Mouse (Mus musculus) MEL (cell line): ENCODE measurements at regions not wholly inside any gene's neighbourhood (a gene's known extent, or its start where the extent isn't known, plus 50 kb on each side); places are given as distances from the start of the nearest gene placed in this dataset.

Experiments
- DNase-seq: peaks from one replicate; pipeline ENCODE4 v3.0.0; 2011; ENCODE audit warnings: low read depth, low spot score
- H3K27ac ChIP-seq: 2 replicates; pipeline ENCODE4 v1.5.1; 2012; ENCODE audit warnings: low read depth, mild to moderate bottlenecking, control low read depth, low read length, moderate library complexity; ENCODE audit not compliant: control insufficient read depth
- H3K27me3 ChIP-seq, 2 experiments: fragments of 150-350 bp in 1 of 2; sonication (generic) in 1 of 2; 2 replicates each; pipeline ENCODE4 v1.6.1; 2012; ENCODE audit warnings: low read length in 2 of 2, mild to moderate bottlenecking in 2 of 2, improper control_type of control experiment in 1 of 2, moderate library complexity in 1 of 2; ENCODE audit not compliant: insufficient read depth in 2 of 2, control insufficient read depth in 1 of 2
- H3K36me3 ChIP-seq, 2 experiments: 2 replicates each; pipeline ENCODE4 v1.6.1; 2012 to 2014; ENCODE audit warnings: low read length in 2 of 2, improper control_type of control experiment in 1 of 2, inconsistent platforms in 1 of 2, mild to moderate bottlenecking in 1 of 2; ENCODE audit not compliant: insufficient read depth in 2 of 2, control insufficient read depth in 1 of 2
- H3K4me1 ChIP-seq, 2 experiments: fragments of 150-350 bp in 1 of 2; sonication (generic) in 1 of 2; 2 replicates each; pipeline ENCODE4 v1.6.1; 2012; ENCODE audit warnings: low read length in 2 of 2, improper control_type of control experiment in 1 of 2, mild to moderate bottlenecking in 1 of 2; ENCODE audit not compliant: insufficient read depth in 2 of 2, control insufficient read depth in 1 of 2
- H3K4me3 ChIP-seq, 2 experiments: fragments of 150-350 bp in 1 of 2; sonication (generic) in 1 of 2; 2 replicates each; pipeline ENCODE4 v1.5.1; 2012; ENCODE audit warnings: low read depth in 2 of 2, low read length in 2 of 2, mild to moderate bottlenecking in 2 of 2, moderate library complexity in 2 of 2, control low read depth in 1 of 2, improper control_type of control experiment in 1 of 2; ENCODE audit not compliant: control insufficient read depth in 1 of 2, insufficient read depth in 1 of 2
- H3K79me2 ChIP-seq: 2 replicates; pipeline ENCODE4 v1.6.1; 2012; ENCODE audit warnings: mild to moderate bottlenecking, low read length, moderate library complexity; ENCODE audit not compliant: control insufficient read depth, poor library complexity, insufficient read depth
- H3K9ac ChIP-seq: 2 replicates; pipeline ENCODE4 v1.6.1; 2012; ENCODE audit warnings: low read depth, mild to moderate bottlenecking, control low read depth, low read length, moderate library complexity; ENCODE audit not compliant: control insufficient read depth, poor library complexity, severe bottlenecking
- H3K9me3 ChIP-seq: fragments of 150-350 bp; sonication (generic); replicated peaks from 2 replicates; pipeline ENCODE4 v1.6.1; 2012; ENCODE audit warnings: mild to moderate bottlenecking, low read length, improper control_type of control experiment, moderate library complexity; ENCODE audit not compliant: insufficient read depth
- BHLHE40 ChIP-seq: IDR thresholded peaks from 2 replicates; pipeline ENCODE4 v1.6.1; 2012; ENCODE audit warnings: low read depth, mild to moderate bottlenecking, inconsistent platforms, low read length, improper control_type of control experiment, borderline replicate concordance
- HCFC1 ChIP-seq: IDR thresholded peaks from 2 replicates; pipeline ENCODE4 v1.6.1; 2012; ENCODE audit warnings: low read depth, mild to moderate bottlenecking, inconsistent platforms, low read length, improper control_type of control experiment, moderate library complexity
- JUND ChIP-seq: IDR thresholded peaks from 2 replicates; pipeline ENCODE4 v1.6.1; 2011; ENCODE audit warnings: low read depth, mild to moderate bottlenecking, improper control_type of control experiment, low read length
- MAX ChIP-seq: IDR thresholded peaks from 2 replicates; pipeline ENCODE4 v1.6.1; 2011; ENCODE audit warnings: low read length, improper control_type of control experiment
- RAD21 ChIP-seq: IDR thresholded peaks from 2 replicates; pipeline ENCODE4 v1.6.1; 2011; ENCODE audit warnings: mild to moderate bottlenecking, low read depth, low read length, improper control_type of control experiment
- TAL1 ChIP-seq: IDR thresholded peaks from 2 replicates; pipeline ENCODE4 v1.6.1; 2012; ENCODE audit warnings: mild to moderate bottlenecking, inconsistent platforms, low read length, moderate library complexity, mixed read lengths
- TBP ChIP-seq: IDR thresholded peaks from 2 replicates; pipeline ENCODE4 v1.8.0; 2011; ENCODE audit warnings: low read depth, low read length, improper control_type of control experiment
- TCF12 ChIP-seq: IDR thresholded peaks from 2 replicates; pipeline ENCODE4 v1.6.1; 2014; ENCODE audit warnings: low read depth, mild to moderate bottlenecking, inconsistent platforms, low read length, improper control_type of control experiment, moderate library complexity
- USF2 ChIP-seq, 2 experiments: IDR thresholded peaks; 2 replicates each; pipeline ENCODE4 v1.6.1; 2011 to 2012; ENCODE audit warnings: improper control_type of control experiment in 2 of 2, low read length in 2 of 2, borderline replicate concordance in 1 of 2, inconsistent platforms in 1 of 2, low read depth in 1 of 2, mild to moderate bottlenecking in 1 of 2; ENCODE audit not compliant: insufficient read depth in 1 of 2

DNA sequence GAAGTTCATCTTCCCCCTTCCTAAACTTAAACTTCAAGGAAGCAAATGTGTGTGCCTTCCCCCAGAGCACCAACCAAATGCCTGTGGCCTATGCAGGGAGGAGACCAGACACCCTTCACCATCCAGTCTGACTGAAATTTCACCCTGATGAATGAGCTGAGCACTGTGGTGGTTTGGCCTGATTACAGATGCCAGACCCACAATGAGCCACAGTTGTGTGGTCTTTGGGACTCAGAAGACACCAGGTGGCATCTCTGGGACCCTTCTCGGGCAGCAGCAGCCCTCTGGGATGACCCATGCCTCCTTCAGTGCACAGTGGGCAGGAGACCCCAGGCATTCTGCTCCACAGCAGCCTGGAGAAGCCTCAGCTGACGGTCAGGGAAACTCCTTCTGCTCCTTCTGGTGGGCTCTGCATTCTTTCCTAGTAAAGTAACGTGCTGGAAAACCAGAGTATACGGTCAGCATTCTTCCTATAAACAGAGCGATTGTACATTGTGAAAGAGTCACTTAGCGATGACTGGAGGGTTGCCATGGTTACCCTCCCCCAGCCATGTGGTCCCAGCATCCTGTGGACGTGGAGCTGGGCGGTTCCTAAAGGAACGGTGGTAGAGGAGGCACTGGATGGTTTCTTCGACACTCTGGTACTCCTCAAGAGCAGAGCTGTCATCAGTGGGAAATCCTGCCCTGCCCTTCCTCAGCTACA is 50.3 kb upstream of the Col5a1 start:
- Histone ChIP-seq H3K9ac (no peak overlapping the region), H3K4me3 (no peak overlapping the region), H3K79me2 (no peaks in the 10 kb centered on the region), H3K27ac (no peak overlapping the region), H3K4me1 (no peaks in the 10 kb centered on the region), H3K36me3 (no peaks in the 10 kb centered on the region), H3K9me3 (no peaks in the 10 kb centered on the region), H3K27me3 (peaks cover 12 to 16% of the 10 kb centered on the region in 2 experiments)
- DNase-seq, result no peak
- TF ChIP-seq RAD21 (no peak), HCFC1 (no peak), USF2 (IDR thresholded peaks at IDR 0.05; ENCODE audit: borderline replicate concordance in 1 of 2, insufficient read depth in 1 of 2, low read depth in 1 of 2, low read length in 2 of 2) (no peak), TAL1 (no peak), JUND (no peak), TCF12 (no peak), MAX (no peak), BHLHE40 (no peak), TBP (no peak)
